Mouse (Mus musculus): ENCODE results near the gene Vmn2r17.

The Vmn2r17 gene

DNA sequence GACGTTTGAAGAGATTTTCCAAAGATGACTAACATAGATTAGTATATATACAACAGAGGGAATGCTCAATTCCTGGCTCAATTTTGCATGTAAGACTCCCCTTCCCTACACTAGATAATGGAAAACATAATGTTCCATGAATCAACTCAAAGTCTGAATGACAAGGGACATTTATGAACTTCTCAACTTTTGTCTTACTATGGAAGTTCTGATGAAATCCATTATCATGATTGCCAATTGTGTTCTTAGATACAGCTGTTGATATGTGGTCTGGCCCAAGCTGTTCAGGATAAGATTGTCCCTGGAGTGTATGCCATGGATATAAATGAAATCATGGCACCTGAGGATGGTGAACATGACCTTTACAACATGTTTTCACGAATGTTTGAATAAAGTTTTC lies at the start of gene Vmn2r17:
TSS of gene Vmn2r17 (plus strand) at position 301 of the 400 bp plus-strand sequence.
- DNase-seq = no peak

DNA sequence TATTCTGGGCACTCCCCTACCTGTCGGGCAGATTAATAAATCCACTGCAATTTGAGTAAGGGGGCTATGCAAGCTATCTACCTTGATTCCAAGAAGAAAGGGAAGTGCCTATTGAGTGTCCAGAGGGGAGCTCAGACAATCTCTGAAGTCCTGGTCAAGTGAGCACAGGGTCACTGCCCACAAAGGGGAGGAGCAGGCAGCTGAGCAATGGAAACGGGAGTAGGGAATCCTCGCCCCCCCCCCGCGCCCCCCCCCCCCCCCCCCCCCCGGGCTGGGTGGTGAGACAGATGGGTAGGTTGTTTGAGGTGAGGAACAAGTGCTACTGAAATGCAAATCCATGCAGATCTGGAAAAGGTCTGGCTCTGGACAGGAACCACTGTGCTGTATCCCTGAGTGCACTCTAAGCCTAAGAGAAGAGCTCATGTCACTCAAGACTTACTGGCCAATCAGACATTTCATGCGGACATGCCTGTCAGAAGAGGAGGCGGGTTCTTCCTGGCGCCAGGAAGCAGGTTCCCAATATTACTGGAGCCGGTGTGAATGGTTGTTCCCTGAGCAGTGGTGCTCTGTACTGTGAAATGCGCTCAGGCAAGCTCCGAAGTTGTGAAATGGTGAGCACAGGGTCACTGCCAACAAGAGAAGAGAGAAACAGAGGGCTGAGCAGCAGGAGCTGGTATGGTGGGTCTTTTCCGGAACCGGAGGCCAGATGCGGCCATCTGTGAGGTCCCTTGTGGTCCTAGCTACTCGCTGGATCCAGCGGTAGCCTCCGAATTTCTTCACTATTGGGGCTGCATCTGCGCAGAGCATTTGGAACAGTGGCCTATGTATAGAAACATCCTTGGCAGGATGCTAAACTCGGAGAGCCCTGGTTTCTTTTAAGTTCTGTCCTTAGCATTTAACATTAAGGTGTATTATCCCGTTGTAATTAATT lies 47.4 kb downstream of the Vmn2r17 start:
- DNase-seq = peak; percentile 42 to 61

DNA sequence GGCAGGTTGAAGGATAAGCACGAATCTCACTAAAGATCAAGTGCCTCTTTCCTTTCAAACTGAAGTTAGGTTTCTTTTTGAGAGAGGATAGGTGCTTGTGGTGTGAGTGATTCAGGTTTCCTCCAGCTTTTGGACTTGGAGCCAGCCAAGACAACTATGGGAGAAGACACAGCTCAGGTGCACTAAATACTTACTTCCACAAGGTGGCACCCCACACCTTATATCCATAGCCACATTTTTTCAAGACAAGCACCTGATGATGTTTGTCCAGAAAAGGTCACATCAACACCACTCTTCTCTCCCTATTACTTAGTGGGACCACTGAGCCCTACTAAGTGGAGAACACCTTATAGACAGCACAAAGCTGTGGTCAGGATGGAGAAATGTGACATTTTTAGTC lies 87.2 kb downstream of the Vmn2r17 start:
- peak; percentile 12 to 34 for DNase-seq
